Mouse (Mus musculus) bone marrow macrophage, adult 2 months (primary cell): Measurements from ENCODE around the gene Med31. TPM values are rescaled to one million over a fixed set of nuclear protein-coding genes. Genes with fewer than 3 reads are reported as not detected.

ENCODE experiments used
- H3K27ac ChIP-seq: 2 replicates; pipeline ENCODE4 v1.5.1; 2012; ENCODE audit warnings: low read depth, low read length; ENCODE audit not compliant: insufficient read depth
- H3K4me1 ChIP-seq: 2 replicates; pipeline ENCODE4 v1.6.1; 2012; ENCODE audit warnings: low read length; ENCODE audit not compliant: control insufficient read depth, insufficient read depth
- H3K4me3 ChIP-seq: 2 replicates; pipeline ENCODE4 v1.5.1; 2012; ENCODE audit warnings: mild to moderate bottlenecking, low read length, moderate library complexity; ENCODE audit not compliant: insufficient read depth
- CTCF ChIP-seq: IDR thresholded peaks from 2 replicates; pipeline ENCODE4 v1.5.1; 2012; ENCODE audit warnings: low read depth, mild to moderate bottlenecking, low read length, moderate library complexity
- POLR2A ChIP-seq: IDR thresholded peaks from 2 replicates; pipeline ENCODE4 v1.6.1; 2012; ENCODE audit warnings: mild to moderate bottlenecking, low read depth, low read length, borderline replicate concordance
- polyA plus RNA-seq: library from polyadenylated mRNA; stranded (reverse); fragments of >200 nt; gene quantifications from 2 replicates; pipeline ENCODE4 v1.2.4, GENCODE M21; 2012; ENCODE audit not compliant: missing spikeins, insufficient read depth, insufficient read length

Med31 gene
- polyA plus RNA-seq, 1 experiment = 11.0 TPM

DNA sequence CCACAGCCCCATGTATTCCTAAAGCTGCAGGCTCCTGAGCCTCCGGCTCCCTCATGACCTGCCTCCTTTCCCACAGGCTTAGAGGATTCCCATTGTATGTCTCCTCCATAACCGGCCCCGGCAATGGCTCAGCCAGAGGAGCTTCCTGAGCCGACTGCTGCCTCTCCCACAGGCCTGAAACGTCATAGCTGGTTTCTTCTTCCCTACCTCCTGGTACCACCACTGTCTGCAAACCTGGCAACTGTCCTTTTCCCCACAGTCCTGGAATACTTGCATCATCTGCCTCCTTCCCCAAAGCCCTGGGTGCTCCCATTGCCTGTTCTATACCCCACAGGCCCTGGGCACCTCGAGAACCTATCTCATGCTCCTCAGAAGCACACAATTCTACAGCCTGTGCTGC is 10.1 kb downstream of the Med31 start:
- H3K27ac ChIP-seq = no peak overlapping the region
- TF ChIP-seq CTCF (no peak), POLR2A (no peak)
- peak overlapping the region; percentile 92; the same call in 1 of the 2 replicates for H3K4me3 ChIP-seq
- peaks cover 10% of the 10 kb centered on the region for H3K4me1 ChIP-seq

GRCm38 (mm10) chr11:72203440-72203839 is 12.0 kb downstream of the Med31 start:
- no peak overlapping the region for H3K4me3 ChIP-seq
- H3K4me1 ChIP-seq = peaks cover 10% of the 10 kb centered on the region
- no peak overlapping the region for H3K27ac ChIP-seq
- no peak for TF ChIP-seq CTCF
- no peak for TF ChIP-seq POLR2A

DNA sequence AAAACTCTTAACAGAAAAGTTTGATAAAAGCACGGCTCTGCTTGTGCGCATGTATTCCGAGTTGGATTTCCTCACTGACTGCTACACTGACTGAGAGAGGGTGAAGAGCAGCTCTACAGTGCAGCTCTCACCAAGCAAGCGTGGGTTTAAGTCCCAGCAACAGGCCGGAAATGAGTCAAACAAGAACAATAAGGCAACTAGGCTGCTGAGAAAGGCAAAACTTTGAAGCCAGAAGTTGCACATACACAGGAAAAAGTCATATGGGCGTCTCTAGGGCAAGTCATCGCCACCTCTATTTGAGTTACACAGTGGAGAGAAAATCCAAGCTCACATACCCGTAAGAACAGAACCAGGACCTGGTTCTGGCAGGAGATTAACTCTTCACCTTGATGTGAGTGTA is 18.9 kb downstream of the Med31 start:
- 0 out of 2 replicates have a peak, but pooled peaks cover 4% of the 10 kb centered on the region for H3K4me1 ChIP-seq
- no peak for TF ChIP-seq POLR2A
- no peak for TF ChIP-seq CTCF
- peak overlapping the region; percentile 39 for H3K27ac ChIP-seq
- H3K4me3 ChIP-seq = no peak overlapping the region

DNA sequence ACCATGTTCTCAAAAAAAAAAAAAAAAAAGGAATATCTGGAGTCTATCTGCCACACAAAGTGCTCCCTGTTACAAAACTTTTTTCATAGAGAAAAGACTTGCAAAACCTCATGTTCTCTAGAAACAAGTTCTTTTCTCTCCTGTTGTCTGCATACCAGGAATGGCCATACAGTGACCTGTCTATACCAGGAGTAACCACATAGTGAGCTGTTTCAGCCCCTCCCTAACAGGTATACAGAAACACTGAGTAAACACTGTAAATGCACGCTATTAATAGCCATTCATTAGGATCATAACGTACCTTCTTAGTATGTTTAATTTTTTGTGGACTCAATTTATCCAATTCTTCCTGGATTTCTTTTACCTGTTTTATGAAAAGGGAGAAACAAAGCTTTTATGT is 21.1 kb downstream of the Med31 start:
- TF ChIP-seq CTCF (no peak), POLR2A (no peak)
- H3K4me3 ChIP-seq = no peak overlapping the region
- H3K27ac ChIP-seq = no peak overlapping the region
- 0 out of 2 replicates have a peak, but pooled peaks cover 4% of the 10 kb centered on the region for H3K4me1 ChIP-seq

- no peak overlapping the region for H3K27ac ChIP-seq
- TF ChIP-seq POLR2A = no peak
- no peak for TF ChIP-seq CTCF
- H3K4me3 ChIP-seq = no peak overlapping the region
- peaks cover 3% of the 10 kb centered on the region; the same call in 1 of the 2 replicates for H3K4me1 ChIP-seq
Observed at GRCm38 (mm10) chr11:72190857-72191256, 24.5 kb downstream of the Med31 start.

GRCm38 (mm10) chr11:72184252-72184651 is 31.1 kb downstream of the Med31 start:
- H3K4me1 ChIP-seq = peaks cover 5% of the 10 kb centered on the region
- H3K4me3 ChIP-seq = no peak overlapping the region
- no peak overlapping the region for H3K27ac ChIP-seq
- no peak for TF ChIP-seq POLR2A
- no peak for TF ChIP-seq CTCF

- no peak for TF ChIP-seq CTCF
- TF ChIP-seq POLR2A = no peak
Observed at GRCm38 (mm10) chr11:72181136-72181535, 34.3 kb downstream of the Med31 start.

DNA sequence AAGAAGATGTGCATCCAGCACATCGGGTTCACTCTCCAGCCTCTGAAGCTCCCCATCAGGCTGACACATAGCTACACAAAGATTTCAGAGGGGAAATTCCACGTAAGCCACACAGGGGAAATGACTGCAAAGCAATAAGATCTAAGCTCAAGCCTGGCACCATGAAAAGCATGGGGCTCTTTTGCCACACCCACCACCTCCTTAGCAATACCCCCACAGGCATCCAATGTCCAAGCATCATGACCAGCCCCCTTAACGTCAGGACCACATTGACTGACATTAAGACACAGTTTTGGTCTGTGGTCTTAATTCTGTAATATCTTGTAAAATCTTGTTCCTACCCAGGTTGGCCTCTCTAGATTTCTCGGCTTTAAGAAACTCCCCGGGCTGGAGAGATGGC is 34.8 kb downstream of the Med31 start:
- H3K4me1 ChIP-seq = peaks cover 2% of the 10 kb centered on the region; the same call in 1 of the 2 replicates
- H3K4me3 ChIP-seq = no peak overlapping the region
- TF ChIP-seq CTCF (no peak), POLR2A (no peak)
- no peak overlapping the region for H3K27ac ChIP-seq

More at GRCm38 (mm10) chr11:72181136-72181535, 34.3 kb downstream of the Med31 start:
- Histone ChIP-seq H3K27ac (no peak overlapping the region), H3K4me1 (peaks cover 2% of the 10 kb centered on the region; the same call in 1 of the 2 replicates), H3K4me3 (no peak overlapping the region)

DNA sequence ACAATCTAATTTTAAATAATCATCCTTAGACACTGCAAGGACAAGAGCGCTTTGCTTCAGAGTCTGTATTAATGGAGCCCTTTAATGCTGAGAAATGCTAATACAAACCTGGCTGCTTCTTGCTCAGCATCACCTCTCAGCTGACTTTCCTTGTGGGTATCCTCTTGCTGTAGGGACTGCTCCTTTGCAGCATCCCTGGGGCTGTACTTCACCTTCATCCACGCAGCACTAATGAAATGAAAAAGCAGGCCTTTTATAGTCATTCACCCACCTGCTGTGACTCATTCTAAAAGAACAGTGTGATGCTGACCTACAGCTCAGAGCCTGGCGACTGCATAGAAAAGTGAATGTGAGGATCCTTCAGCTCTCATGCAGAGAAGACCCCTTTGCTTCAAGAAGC is 38.8 kb downstream of the Med31 start:
- Histone ChIP-seq H3K4me3 (no peak overlapping the region), H3K27ac (no peak overlapping the region), H3K4me1 (no peaks in the 10 kb centered on the region)
- TF ChIP-seq POLR2A (no peak), CTCF (no peak)

DNA sequence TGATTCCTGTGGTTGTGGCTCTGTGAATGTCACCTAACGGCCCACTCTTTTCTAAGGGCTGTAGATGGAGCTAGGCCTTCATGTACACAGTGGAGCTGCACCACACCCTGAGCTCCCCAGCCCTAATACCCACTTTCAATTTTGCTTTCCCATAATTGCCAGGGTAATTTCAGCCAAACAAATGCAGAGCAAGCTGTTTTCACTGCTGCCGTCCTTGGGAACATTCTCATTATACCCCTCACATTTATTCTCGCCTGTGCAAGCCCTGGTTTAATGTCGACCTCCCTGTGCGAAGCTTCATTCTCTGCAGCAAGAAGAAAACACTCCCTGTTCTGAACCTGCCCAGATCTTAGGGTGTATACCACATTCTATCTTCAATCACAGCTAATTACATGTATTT is 39.4 kb downstream of the Med31 start:
- TF ChIP-seq POLR2A = no peak
- Histone ChIP-seq H3K27ac (no peak overlapping the region), H3K4me3 (no peak overlapping the region), H3K4me1 (no peaks in the 10 kb centered on the region)

DNA sequence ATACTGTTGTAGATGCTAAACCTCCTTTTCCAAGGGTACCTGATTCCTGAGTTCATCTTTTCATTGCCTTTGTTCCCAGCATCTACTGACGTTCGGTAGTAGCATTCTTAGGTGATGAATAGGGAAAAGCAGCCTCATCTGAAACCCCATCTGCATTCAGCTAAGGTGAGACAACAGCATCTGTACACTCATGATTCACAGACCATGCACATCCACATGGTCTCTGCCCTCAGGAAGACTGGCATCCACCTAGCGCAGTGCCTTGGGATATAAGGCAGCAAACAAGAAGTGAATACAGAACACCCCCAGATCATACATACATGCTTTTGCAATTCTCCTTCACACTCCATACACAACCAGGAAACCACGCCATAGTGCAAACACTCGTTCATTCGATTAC is 40.7 kb downstream of the Med31 start:
- H3K4me3 ChIP-seq = no peak overlapping the region
- TF ChIP-seq CTCF = no peak
- TF ChIP-seq POLR2A = no peak

More for the DNA sequence above, 40.7 kb downstream of the Med31 start:
- H3K4me1 ChIP-seq = no peaks in the 10 kb centered on the region
- H3K27ac ChIP-seq = no peak overlapping the region
